Mouse (Mus musculus) midbrain, embryonic 10.5 days (tissue): ENCODE results near the gene Ncapg. TPM values are rescaled to one million over a fixed set of nuclear protein-coding genes. Genes with fewer than 3 reads are reported as not detected.

ENCODE experiments used
- DNase-seq: peaks from one replicate; pipeline ENCODE4 v3.0.0-alpha.2; 2017; ENCODE audit warnings: low spot score
- H3K27ac ChIP-seq: fragments of 300-500 bp; sonication (generic); replicated peaks from 2 replicates; pipeline ENCODE4 v1.5.1; 2016; ENCODE audit warnings: mild to moderate bottlenecking
- H3K27me3 ChIP-seq: fragments of 300-500 bp; sonication (generic); 2 replicates; pipeline ENCODE4 v1.6.1; 2016; ENCODE audit warnings: low read depth, mild to moderate bottlenecking; ENCODE audit not compliant: poor library complexity, severe bottlenecking
- H3K36me3 ChIP-seq: fragments of 300-500 bp; sonication (generic); 2 replicates; pipeline ENCODE4 v1.6.1; 2016; ENCODE audit warnings: mild to moderate bottlenecking, moderate library complexity
- H3K4me1 ChIP-seq: fragments of 300-500 bp; sonication (generic); 2 replicates; pipeline ENCODE4 v1.6.1; 2016
- H3K4me3 ChIP-seq: fragments of 300-500 bp; sonication (generic); 2 replicates; pipeline ENCODE4 v1.5.1; 2016; ENCODE audit warnings: mild to moderate bottlenecking, moderate library complexity
- H3K9me3 ChIP-seq: fragments of 300-500 bp; sonication (generic); replicated peaks from 2 replicates; pipeline ENCODE4 v1.6.1; 2016; ENCODE audit warnings: mild to moderate bottlenecking
- WGBS: fragments of 180-500 bp; shearing (Covaris S2); methylation state at CpG from one replicate; pipeline ENCODE4 v1.1.7; 2016; 5-methylcytosine and 5-hydroxymethylcytosine counted together
- polyA plus RNA-seq: library from polyadenylated mRNA; unstranded; fragments of >200 nt; fragmentation: Nextera tagmentation; extraction: Ambion mirVana; gene quantifications from 2 replicates; pipeline ENCODE4 v1.2.1, GENCODE M21; 2016

Gene Ncapg
- polyA plus RNA-seq, 1 experiment from 2014 or later: 75.1 TPM

DNA sequence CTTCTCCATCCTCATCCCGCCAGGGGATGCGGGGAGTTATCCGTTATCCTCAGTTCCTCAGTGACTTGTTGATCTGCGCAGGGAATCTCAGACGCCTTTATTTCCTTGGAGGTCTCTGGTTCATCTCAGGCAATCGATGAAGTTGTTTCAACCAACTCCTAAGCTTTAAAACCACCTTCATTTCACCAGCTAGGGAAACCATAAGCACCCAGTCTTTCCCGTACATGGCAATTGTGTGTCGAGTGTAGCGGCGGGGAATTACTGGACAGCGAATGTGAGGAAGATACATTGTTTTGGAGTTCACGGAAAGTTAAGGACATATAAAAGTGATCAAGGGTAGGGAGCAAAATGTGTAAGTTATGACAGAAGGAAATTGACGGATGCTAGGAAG is 556 bp downstream of the Ncapg start:
- Histone ChIP-seq H3K27ac (peak overlapping the region; percentile 95), H3K4me3 (peak overlapping the region; percentile 91), H3K36me3 (peaks cover 33% of the 10 kb centered on the region), H3K9me3 (no peaks in the 10 kb centered on the region), H3K27me3 (no peaks in the 10 kb centered on the region), H3K4me1 (peaks cover 14% of the 10 kb centered on the region)
- no peak for DNase-seq
- under 1% methylated on average over 13 of the region's 13 CpGs for WGBS

DNA sequence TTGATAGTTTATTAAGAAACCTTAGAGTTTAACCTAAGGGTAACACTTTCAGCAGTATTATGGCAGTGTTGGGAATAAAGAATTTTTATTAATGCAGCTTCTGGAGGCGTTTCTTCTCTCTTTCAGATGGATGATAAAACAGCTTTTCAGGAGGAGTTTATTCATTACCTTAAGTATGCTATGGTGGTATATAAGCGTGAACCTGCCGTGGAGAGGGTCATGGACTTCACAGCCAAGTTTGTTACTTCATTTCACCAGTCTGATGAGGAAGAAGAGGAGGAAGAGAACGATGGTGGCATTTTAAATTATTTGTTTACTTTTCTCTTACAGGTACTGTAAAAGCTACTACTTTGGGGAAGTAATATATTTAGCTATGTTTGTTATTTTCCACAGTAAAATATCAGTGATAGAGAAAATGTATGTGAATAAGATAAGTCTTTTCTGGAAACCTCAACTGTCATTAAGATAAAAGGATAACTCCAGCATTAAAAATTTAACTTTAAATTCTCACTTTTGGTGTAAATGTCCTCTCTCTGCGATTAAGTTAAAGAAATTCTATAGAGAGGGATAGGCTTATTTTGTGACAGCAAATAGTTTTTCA is 1.3 kb downstream of the Ncapg start:
- Histone ChIP-seq H3K4me3 (peak overlapping the region; percentile 91), H3K4me1 (peaks cover 14% of the 10 kb centered on the region), H3K27ac (peak overlapping the region; percentile 95), H3K9me3 (no peaks in the 10 kb centered on the region), H3K27me3 (no peaks in the 10 kb centered on the region), H3K36me3 (peaks cover 40% of the 10 kb centered on the region)
- 70% methylated on average over 5 of the region's 5 CpGs for WGBS
- DNase-seq: no peak

DNA sequence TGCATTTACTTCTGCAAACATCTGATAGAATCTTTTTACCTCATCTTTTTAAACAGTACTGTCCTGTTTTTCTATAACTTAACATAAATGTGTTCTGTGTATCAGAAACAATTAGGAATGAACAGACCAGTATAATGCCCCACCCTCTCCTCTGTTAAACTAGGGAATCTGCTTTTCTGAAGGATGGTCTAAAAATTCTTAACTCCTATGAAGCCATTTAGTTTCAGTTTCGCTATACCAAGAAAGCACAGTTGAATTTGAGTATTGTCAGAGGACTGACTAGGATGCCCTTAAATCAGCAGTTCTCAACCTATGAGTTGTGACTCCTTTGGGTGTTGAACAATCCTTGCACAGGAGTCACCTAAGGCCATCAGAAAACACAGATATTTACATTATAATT is 5.3 kb downstream of the Ncapg start:
- Histone ChIP-seq H3K27ac (no peak overlapping the region), H3K4me1 (peaks cover 9% of the 10 kb centered on the region), H3K4me3 (no peak overlapping the region), H3K27me3 (no peaks in the 10 kb centered on the region), H3K9me3 (no peaks in the 10 kb centered on the region), H3K36me3 (peaks cover 77% of the 10 kb centered on the region)
- 87% methylated on average over 1 of the region's 1 CpGs for WGBS
- no peak for DNase-seq

DNA sequence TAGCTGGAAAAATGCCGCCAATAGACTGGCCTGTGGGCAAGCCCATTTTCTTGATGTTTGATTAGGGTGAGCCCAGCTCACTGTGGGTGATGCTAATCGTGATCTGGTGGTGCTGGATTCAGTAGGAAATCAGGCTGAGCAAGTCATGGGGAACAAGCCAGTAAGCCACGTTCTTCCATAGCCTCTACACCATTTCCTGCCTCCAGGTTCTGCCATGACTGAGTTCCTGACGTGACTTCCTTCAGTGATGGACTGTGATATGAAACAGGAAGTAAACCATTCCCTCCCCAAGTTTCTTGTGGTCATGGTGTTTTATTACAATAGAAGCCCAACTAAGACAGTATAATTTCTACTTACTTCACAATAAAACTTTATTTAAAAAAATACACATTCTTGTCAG is 7.9 kb downstream of the Ncapg start:
- H3K27ac ChIP-seq: no peak overlapping the region
- no peaks in the 10 kb centered on the region for H3K4me1 ChIP-seq
- H3K4me3 ChIP-seq: no peak overlapping the region
- WGBS: 87% methylated on average over 4 of the region's 4 CpGs
- H3K9me3 ChIP-seq: no peaks in the 10 kb centered on the region
- peaks cover 95% of the 10 kb centered on the region for H3K36me3 ChIP-seq
- no peak for DNase-seq
- H3K27me3 ChIP-seq: no peaks in the 10 kb centered on the region

DNA sequence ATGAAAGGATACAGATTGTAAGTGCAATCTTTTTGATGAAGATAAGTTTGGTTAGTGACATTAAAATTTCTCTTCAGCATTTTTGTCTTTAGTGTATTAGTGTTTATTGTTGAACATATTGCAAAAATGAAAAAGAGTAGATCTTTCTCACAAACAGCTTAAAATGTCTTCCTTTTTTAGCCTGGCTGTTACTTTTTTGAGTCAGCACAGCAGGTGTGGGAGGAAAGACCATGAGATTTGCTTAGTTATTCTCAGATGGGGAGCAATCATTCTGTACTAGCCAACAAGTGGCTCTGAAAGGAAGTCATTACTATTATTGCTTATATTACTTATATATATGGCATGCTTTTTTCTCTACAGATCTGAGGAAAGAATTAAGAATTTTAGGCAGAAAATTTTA is 10.2 kb downstream of the Ncapg start:
- H3K36me3 ChIP-seq: peaks cover 97% of the 10 kb centered on the region
- no peak overlapping the region for H3K27ac ChIP-seq
- H3K4me3 ChIP-seq: no peak overlapping the region
- H3K27me3 ChIP-seq: no peaks in the 10 kb centered on the region
- no peak for DNase-seq
- no peaks in the 10 kb centered on the region for H3K9me3 ChIP-seq
- H3K4me1 ChIP-seq: no peaks in the 10 kb centered on the region

DNA sequence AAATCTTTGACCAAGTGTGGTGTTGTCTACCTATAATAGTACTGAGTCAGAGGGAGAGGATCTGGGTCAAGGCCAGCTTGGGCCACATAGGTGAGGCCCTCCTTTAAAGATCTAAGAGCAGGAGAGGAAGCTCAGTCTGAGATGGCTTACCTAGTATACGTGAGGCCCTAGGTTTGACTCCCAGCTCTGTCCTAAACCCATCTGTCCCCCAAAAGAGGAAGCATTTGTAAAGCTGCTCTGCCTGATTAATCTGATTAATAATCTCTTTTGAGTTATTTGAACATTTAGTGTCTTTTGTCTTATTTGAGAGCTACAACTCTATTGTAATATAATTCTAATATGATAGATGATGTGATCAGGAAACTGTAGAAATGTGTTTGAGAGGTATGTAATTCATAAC is 13.7 kb downstream of the Ncapg start:
- 94% methylated on average over 1 of the region's 1 CpGs for WGBS
- no peaks in the 10 kb centered on the region for H3K9me3 ChIP-seq
- H3K27me3 ChIP-seq: no peaks in the 10 kb centered on the region
- no peak overlapping the region for H3K4me3 ChIP-seq
- peaks cover 91% of the 10 kb centered on the region for H3K36me3 ChIP-seq
- H3K27ac ChIP-seq: no peak overlapping the region
- no peak for DNase-seq
- no peaks in the 10 kb centered on the region for H3K4me1 ChIP-seq

DNA sequence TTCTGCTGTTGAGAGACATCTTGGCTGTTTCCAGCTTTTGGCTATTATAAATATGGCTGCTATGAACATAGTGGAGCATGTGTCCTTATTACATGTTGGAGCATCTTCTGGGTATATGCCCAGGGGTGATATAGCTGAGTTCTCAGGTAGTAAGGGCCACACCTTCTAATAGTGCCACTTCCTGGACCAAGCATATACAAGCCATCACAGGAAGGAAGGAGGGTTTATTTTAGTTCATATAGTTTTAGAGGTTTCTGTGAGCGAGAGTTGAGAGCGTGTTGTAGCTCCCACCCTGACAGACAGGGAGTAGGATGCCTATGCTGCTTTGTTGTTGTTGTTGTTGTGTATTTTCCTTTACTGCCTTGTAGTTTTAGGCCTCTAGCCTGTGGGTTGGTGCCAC is 15.5 kb downstream of the Ncapg start:
- H3K36me3 ChIP-seq: peaks cover 87% of the 10 kb centered on the region
- H3K27me3 ChIP-seq: no peaks in the 10 kb centered on the region
- H3K4me1 ChIP-seq: no peaks in the 10 kb centered on the region
- 93% methylated on average over 2 of the region's 2 CpGs for WGBS
- no peak overlapping the region for H3K4me3 ChIP-seq
- no peak for DNase-seq
- H3K27ac ChIP-seq: no peak overlapping the region
- no peaks in the 10 kb centered on the region for H3K9me3 ChIP-seq

DNA sequence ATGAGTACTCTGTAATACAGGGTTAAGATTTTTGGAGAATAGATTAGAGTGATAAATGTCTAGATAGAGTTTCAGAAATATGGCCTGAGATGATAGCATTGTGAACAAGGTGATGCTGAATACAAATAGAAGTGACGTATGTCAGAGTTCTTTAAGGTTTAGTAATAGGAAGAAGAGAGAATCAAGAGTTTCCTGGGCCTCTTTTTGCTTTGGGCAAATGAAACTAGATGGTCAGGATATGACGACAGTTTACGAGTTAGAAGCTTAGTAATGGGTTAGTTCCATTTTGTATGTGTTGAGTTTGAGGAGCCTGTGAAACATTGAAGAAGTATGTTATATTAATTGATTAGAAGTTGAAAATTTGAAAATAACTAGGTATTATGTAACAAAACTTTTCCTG is 16.5 kb downstream of the Ncapg start:
- H3K9me3 ChIP-seq: no peaks in the 10 kb centered on the region
- H3K27me3 ChIP-seq: no peaks in the 10 kb centered on the region
- H3K27ac ChIP-seq: no peak overlapping the region
- WGBS: 96% methylated on average over 3 of the region's 3 CpGs
- no peak for DNase-seq
- no peaks in the 10 kb centered on the region for H3K4me1 ChIP-seq
- H3K36me3 ChIP-seq: peaks cover 82% of the 10 kb centered on the region
- H3K4me3 ChIP-seq: no peak overlapping the region

DNA sequence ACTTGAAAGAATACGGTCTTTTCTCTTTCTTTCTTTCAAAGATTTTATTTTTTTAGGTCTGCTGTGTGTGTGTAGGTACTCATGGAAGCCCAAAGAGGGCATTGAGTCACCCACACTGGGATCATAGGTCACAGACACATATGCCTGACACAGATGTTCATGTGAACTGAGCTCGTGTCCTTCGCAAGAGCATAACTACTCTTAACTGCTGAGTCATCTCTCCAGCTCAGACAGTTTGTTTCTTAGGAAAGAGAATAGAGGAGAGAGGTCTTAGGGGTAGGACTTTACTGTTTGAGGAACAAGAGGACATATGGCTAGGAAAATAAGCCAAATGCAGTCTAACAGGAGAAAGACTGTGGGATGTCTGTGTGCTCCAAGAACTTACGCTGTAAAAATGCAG is 19.4 kb downstream of the Ncapg start:
- Histone ChIP-seq H3K4me1 (no peaks in the 10 kb centered on the region), H3K27ac (no peak overlapping the region), H3K9me3 (no peaks in the 10 kb centered on the region), H3K27me3 (no peaks in the 10 kb centered on the region), H3K36me3 (peaks cover 70% of the 10 kb centered on the region), H3K4me3 (no peak overlapping the region)
- no peak for DNase-seq
- WGBS: 93% methylated on average over 4 of the region's 4 CpGs

DNA sequence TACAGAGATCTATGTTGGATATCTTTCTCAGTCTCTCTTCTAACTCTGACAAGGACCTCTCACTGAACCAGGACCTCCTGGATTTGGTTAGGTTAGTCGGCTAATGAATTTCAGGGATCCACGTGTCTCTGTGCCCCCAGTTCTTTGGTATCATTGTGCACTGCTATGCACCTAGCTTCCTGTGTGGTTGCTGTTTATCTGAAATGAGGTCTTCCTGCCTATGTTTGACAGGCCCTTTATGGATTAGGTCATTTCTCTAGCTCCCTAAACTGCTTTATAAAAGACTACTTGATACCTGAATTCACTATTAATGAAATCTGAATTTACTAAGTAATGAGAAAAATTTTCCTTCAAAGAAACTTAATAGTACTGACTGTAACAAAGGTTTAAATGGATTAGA is 21.1 kb downstream of the Ncapg start:
- Histone ChIP-seq H3K9me3 (no peaks in the 10 kb centered on the region), H3K36me3 (peaks cover 68% of the 10 kb centered on the region), H3K4me3 (no peak overlapping the region), H3K4me1 (no peaks in the 10 kb centered on the region), H3K27me3 (no peaks in the 10 kb centered on the region), H3K27ac (no peak overlapping the region)
- DNase-seq: no peak
- 83% methylated on average over 2 of the region's 2 CpGs for WGBS

DNA sequence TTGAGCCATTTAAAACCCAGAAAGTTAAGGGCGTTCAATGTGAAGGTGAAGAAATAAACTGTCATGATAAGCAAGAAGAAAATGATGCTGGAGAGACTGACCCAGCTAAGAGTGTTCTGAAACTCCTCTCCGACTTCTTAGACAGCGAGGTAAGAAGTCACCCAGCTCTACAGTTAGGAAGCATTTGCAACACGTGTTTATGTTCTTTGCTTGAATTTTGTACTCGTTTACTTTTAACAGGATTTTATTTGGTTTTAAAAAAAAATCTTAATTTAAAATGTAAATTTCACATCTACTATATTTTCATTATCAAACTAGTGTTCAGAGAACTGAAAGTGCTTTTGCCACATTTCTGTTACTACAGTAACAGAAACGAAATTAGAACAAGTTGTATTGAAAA is 22.0 kb downstream of the Ncapg start:
- DNase-seq: no peak
- 94% methylated on average over 6 of the region's 6 CpGs for WGBS
- peaks cover 74% of the 10 kb centered on the region for H3K36me3 ChIP-seq
- H3K4me3 ChIP-seq: no peak overlapping the region
- no peak overlapping the region for H3K27ac ChIP-seq
- H3K4me1 ChIP-seq: no peaks in the 10 kb centered on the region
- H3K9me3 ChIP-seq: no peaks in the 10 kb centered on the region
- no peaks in the 10 kb centered on the region for H3K27me3 ChIP-seq

DNA sequence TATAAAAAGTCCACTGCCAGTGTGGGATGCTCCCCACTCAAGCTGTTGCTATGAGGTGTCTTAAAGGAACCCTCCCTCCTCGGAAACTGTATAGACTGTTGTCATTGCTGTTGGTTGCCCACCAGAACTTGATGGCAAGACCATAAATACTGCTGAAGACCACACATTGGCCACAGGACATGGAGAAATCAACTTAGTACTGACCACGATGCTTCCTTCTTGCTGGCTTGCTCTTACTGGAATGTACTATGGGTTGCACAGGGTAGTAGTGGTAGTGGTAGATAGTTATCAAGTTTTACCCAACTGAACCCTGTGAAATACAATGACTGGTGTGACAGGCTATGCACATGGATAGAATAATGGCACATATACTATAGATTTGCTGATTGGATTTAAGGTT is 37.1 kb downstream of the Ncapg start:
- H3K4me1 ChIP-seq: no peaks in the 10 kb centered on the region
- DNase-seq: no peak
- H3K27ac ChIP-seq: no peak overlapping the region
- no peaks in the 10 kb centered on the region for H3K9me3 ChIP-seq
- H3K36me3 ChIP-seq: peaks cover 57% of the 10 kb centered on the region
- H3K4me3 ChIP-seq: no peak overlapping the region
- no peaks in the 10 kb centered on the region for H3K27me3 ChIP-seq
- WGBS: 95% methylated on average over 2 of the region's 2 CpGs

DNA sequence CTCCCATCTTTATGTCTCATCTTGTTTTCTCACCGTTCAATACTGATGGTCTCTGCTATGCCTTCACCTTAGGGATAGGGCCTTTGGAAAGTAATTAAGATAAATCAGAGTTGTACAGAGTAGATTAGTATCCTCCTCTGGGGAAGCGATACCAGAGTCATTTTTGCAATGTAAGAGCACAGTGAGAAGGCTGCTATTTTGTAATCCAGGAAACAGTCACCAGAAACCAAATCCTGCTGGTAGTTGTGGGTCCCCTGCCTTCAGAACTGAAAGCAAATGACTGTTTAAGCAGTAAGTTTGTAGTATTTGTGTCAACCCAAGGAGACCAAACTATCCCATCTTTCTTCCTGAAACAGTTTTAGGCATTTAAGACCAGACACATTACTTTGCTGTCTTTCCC is 39.9 kb downstream of the Ncapg start:
- no peaks in the 10 kb centered on the region for H3K9me3 ChIP-seq
- no peak overlapping the region for H3K27ac ChIP-seq
- DNase-seq: no peak
- peaks cover 42% of the 10 kb centered on the region for H3K36me3 ChIP-seq
- no peaks in the 10 kb centered on the region for H3K27me3 ChIP-seq
- 93% methylated on average over 2 of the region's 2 CpGs for WGBS
- no peaks in the 10 kb centered on the region for H3K4me1 ChIP-seq
- no peak overlapping the region for H3K4me3 ChIP-seq
